Mouse (Mus musculus) liver, postnatal 0 days (tissue): ENCODE measurements around the gene P2ry12. TPM values are rescaled to one million over a fixed set of nuclear protein-coding genes. Genes with fewer than 3 reads are reported as not detected.
A peak's percentile ranks its signal among the peaks of the same experiment; 100 is the strongest.

Source experiments
- ATAC-seq: fragments of 200-750 bp; cut with Nextera tagmentation; 2 replicates; pipeline ENCODE4 v1.8.0; 2017; ENCODE audit warnings: mild to moderate bottlenecking, moderate library complexity
- DNase-seq: peaks from one replicate; pipeline ENCODE4 v3.0.0-alpha.2; 2016
- H3K27ac ChIP-seq: fragments of 300-500 bp; sonication (generic); 2 replicates; pipeline ENCODE4 v1.5.1; 2014; ENCODE audit warnings: antibody characterized with exemption, moderate library complexity, mild to moderate bottlenecking, low read depth
- H3K27me3 ChIP-seq: fragments of 300-500 bp; sonication (generic); 2 replicates; pipeline ENCODE4 v1.6.1; 2014; ENCODE audit warnings: low read length, control low read depth, mixed read lengths; ENCODE audit not compliant: insufficient read depth
- H3K36me3 ChIP-seq: fragments of 300-500 bp; sonication (generic); replicated peaks from 2 replicates; pipeline ENCODE4 v1.6.1; 2014; ENCODE audit warnings: mild to moderate bottlenecking, control low read depth, low read length, moderate library complexity, mixed read lengths; ENCODE audit not compliant: insufficient read depth
- H3K4me1 ChIP-seq: fragments of 300-500 bp; sonication (generic); 2 replicates; pipeline ENCODE4 v1.6.1; 2014; ENCODE audit warnings: antibody characterized with exemption, mild to moderate bottlenecking, control low read depth; ENCODE audit not compliant: insufficient read depth
- H3K4me2 ChIP-seq: fragments of 300-500 bp; sonication (generic); 2 replicates; pipeline ENCODE4 v1.6.1; 2014; ENCODE audit warnings: low read depth, mild to moderate bottlenecking, low read length, moderate library complexity, mixed read lengths
- H3K4me3 ChIP-seq: fragments of 300-500 bp; sonication (generic); 2 replicates; pipeline ENCODE4 v1.5.1; 2014; ENCODE audit warnings: low read depth, low read length
- H3K9ac ChIP-seq: fragments of 300-500 bp; sonication (generic); replicated peaks from 2 replicates; pipeline ENCODE4 v1.6.1; 2014; ENCODE audit warnings: mild to moderate bottlenecking, moderate library complexity
- H3K9me3 ChIP-seq: fragments of 300-500 bp; sonication (generic); 2 replicates; pipeline ENCODE4 v1.6.1; 2016; ENCODE audit warnings: mild to moderate bottlenecking, control low read depth, low read length, mixed read lengths
- CTCF ChIP-seq: sonication (generic); IDR thresholded peaks from 2 replicates; pipeline ENCODE4 v1.5.1; 2016; ENCODE audit warnings: antibody characterized with exemption, low read depth
- EP300 ChIP-seq: IDR thresholded peaks from 2 replicates; pipeline ENCODE4 v1.6.1; 2016; ENCODE audit warnings: antibody characterized with exemption, low read depth, mild to moderate bottlenecking
- WGBS: fragments of 180-500 bp; shearing (Covaris S2); extraction: QIAGEN DNeasy Blood & Tissue Kit; methylation state at CpG from one replicate; pipeline ENCODE4 v1.1.7; 2014; ENCODE audit not compliant: insufficient replicate concordance; 5-methylcytosine and 5-hydroxymethylcytosine counted together
- polyA plus RNA-seq: library from polyadenylated mRNA; unstranded; fragments of >200 nt; fragmentation: Nextera tagmentation; extraction: Ambion mirVana; gene quantifications from 2 replicates; pipeline ENCODE4 v1.2.1, GENCODE M21; 2015

P2ry12 gene
- polyA plus RNA-seq, 1 experiment from 2014 or later = 3.3 TPM

DNA sequence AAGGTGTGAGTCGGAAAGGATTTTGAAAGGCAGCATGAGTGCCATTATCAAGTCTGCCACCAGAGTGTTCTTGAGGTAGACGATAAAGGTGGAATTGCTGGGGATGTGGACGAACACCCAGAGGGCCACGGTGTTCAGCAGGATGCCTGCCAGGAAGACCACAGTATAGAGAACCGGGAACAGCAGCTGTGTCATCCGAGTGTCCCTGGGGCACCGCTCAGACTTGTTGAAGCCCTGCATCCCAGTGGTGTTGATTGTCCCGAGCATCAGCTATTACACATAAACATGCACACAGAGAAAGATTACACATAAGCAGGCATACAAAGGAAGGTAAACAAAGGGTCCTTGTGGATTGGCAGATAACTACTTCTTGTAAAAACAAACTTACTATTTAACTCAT is 52.6 kb downstream of the P2ry12 start:
- no peaks in the 10 kb centered on the region for H3K9me3 ChIP-seq
- 0 out of 2 replicates have a peak overlapping the region, but pooled peaks have one; percentile 4 for H3K27ac ChIP-seq
- 57% methylated on average over 8 of the region's 8 CpGs for WGBS
- H3K27me3 ChIP-seq = no peaks in the 10 kb centered on the region
- no peak overlapping the region for H3K9ac ChIP-seq
- peaks cover 9% of the 10 kb centered on the region for H3K4me1 ChIP-seq
- ATAC-seq (no peak), DNase-seq (no peak)
- TF ChIP-seq CTCF (no peak), EP300 (no peak)
- H3K4me3 ChIP-seq = peak overlapping the region; percentile 32; the same call in 1 of the 2 replicates
- H3K4me2 ChIP-seq = peak overlapping the region; percentile 49
- H3K36me3 ChIP-seq = no peaks in the 10 kb centered on the region

DNA sequence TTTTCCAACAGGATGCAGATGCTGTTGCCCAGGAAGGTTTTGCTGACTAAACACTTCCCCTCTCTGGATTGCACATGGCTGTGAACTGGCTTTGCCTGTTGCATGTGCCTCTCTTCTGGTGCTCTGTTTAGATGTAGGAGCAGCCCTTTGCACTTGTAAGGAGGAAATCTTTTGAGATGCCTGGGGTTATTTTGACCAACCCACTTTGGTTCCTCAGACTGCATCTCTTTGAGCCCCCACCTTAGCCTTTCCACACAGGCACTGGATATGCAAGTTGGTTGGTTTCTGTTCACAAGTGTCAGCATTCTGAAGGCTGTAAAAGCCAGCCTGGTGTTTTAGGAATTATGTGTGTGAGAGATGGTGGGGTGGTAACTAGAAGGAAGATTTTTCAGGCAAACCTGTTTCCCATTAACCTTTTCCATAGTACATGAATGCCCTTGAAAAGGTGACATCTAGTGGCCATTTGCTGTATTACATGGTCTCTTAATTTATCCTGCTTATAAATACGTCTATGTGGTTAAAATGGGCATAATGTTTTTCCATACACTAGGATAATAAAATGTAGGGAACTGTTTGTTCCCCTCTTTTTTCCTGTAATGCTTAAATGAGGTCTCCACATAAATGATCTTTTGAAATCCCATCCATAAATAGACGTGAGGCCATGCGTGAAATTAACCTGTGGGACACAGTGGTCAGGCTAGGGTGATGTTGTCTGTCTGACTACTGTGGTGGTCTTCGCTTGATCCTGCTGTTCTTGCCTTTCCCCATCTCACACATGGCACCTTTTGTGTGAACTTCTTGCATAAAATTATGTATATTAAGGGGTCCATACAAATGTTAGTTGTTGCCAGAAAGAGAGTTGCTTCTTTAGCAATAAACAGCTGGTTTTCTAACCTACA is 53.8 kb downstream of the P2ry12 start:
- peak overlapping the region; percentile 30; the same call in 1 of the 2 replicates for H3K4me2 ChIP-seq
- no peaks in the 10 kb centered on the region for H3K36me3 ChIP-seq
- H3K27ac ChIP-seq = no peak overlapping the region
- DNase-seq (no peak), ATAC-seq (peak; percentile 34; the same call in 1 of the 2 replicates)
- peaks cover 12% of the 10 kb centered on the region for H3K4me1 ChIP-seq
- 52% methylated on average over 4 of the region's 4 CpGs for WGBS
- H3K4me3 ChIP-seq = no peak overlapping the region
- no peaks in the 10 kb centered on the region for H3K9me3 ChIP-seq
- H3K9ac ChIP-seq = no peak overlapping the region
- H3K27me3 ChIP-seq = no peaks in the 10 kb centered on the region
- peak; percentile 86 for TF ChIP-seq CTCF
- no peak for TF ChIP-seq EP300

DNA sequence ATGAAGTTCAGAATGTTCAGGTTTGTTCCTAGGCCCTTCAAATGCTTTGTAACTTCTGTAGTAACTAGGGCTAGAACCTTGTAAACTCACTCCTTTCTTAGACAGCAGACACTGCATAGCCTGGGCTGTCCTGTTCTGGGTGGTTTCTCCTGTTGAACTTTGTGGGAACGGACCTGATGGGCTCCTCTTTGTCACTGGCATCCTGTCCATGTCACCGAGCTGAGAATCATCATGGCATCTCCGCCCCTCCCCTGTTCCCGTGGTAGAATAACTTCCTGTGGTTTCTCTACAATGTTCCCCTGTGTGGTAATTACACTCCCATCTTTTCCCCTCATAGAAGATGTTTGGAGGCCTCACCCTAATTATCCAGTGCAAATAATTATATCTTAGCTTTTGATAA is 56.7 kb downstream of the P2ry12 start:
- Histone ChIP-seq H3K36me3 (no peaks in the 10 kb centered on the region), H3K4me2 (no peak overlapping the region), H3K9ac (no peak overlapping the region), H3K4me1 (peaks cover 20% of the 10 kb centered on the region), H3K4me3 (no peak overlapping the region), H3K27ac (peak overlapping the region; percentile 39; the same call in 1 of the 2 replicates), H3K9me3 (no peaks in the 10 kb centered on the region), H3K27me3 (no peaks in the 10 kb centered on the region)
- ATAC-seq (no peak), DNase-seq (no peak)
- 29% methylated on average over 4 of the region's 4 CpGs for WGBS
- TF ChIP-seq CTCF (no peak), EP300 (no peak)

DNA sequence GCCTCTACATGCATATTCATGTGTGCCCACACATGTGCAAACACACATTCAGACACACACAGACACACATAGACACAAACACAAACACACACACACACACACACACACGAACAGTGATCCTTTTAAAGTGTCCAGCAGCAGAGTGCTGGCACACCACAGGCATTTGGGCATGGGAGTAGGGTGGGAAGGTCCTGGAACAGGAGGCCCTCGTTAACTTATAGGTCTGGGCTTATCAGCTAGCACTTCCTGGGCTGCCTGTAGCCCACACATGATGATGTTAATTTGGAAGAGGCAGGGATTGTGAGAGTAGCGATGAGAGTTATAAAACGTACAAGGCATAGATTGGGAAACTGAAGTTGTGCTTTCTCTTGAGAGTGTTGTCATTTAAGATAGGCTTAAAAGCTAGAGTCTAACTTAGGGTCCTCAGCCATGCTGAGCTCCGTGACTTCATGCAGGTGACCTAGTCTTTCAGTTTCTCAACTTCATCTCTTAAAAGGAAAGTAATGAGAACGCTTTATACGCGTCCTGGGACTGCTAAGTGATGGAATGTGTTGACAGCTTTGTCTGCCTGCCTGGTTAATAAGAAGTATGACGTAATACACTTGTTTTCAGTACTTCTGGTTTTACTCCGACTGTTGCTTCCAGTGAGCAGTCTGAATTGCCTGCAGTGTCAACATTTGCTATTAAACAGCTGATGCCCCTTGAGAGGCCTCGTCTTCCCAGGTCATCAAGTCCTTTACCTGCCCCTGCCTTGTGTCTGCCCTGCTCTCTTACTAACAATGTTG is 57.8 kb downstream of the P2ry12 start:
- WGBS = 53% methylated on average over 11 of the region's 11 CpGs
- DNase-seq = no peak
- H3K36me3 ChIP-seq = no peaks in the 10 kb centered on the region

DNA sequence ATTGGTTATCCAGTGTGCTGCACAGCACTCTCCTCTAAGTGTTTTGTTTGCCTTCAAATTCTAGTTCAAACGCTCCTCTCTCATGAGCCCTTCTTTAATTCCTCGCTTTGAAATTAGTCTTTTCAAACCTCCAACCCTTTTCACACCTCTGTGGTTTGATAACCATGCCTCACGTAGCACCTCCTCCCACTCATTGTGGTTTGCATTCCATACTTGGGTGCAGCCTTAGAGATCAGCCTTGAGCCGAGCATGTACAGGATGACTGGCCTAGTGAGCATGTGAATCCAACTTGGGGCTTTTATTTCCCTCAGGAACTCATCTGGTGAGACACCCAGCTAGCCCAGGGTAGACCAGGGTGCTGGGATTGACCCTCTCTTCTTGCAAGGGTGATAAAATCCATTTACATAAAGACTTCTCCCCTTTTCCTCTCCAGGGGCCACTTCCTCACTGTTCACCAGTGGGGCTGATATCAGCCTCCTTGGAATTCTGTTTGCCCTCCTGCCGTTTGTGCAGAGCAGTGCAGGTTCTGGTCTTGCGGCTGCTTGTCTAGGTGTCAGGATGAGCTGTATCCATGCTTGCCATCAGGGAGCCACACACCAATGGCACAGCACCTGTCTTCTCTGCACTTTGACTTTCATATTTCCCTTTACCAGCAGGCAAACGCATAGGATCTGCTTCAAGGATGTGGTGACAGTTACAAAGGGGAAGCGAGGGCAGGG is 58.7 kb downstream of the P2ry12 start:
- H3K4me3 ChIP-seq = no peak overlapping the region
- 63% methylated on average over 8 of the region's 8 CpGs for WGBS
- H3K36me3 ChIP-seq = no peaks in the 10 kb centered on the region
- no peak overlapping the region for H3K4me2 ChIP-seq
- H3K9ac ChIP-seq = no peak overlapping the region
- no peak for ATAC-seq
- H3K27ac ChIP-seq = no peak overlapping the region
- peaks cover 20% of the 10 kb centered on the region for H3K4me1 ChIP-seq
- no peaks in the 10 kb centered on the region for H3K27me3 ChIP-seq
- TF ChIP-seq CTCF = no peak
- no peak for TF ChIP-seq EP300
- DNase-seq = no peak
- H3K9me3 ChIP-seq = no peaks in the 10 kb centered on the region

More for the DNA sequence above, 57.8 kb downstream of the P2ry12 start:
- no peaks in the 10 kb centered on the region for H3K27me3 ChIP-seq
- 0 out of 2 replicates have a peak overlapping the region, but pooled peaks have one; percentile 11 for H3K4me2 ChIP-seq
- H3K27ac ChIP-seq = peak overlapping the region; percentile 39; the same call in 1 of the 2 replicates
- peak; percentile 35; the same call in 1 of the 2 replicates for ATAC-seq
- no peak for TF ChIP-seq CTCF
- TF ChIP-seq EP300 = no peak
- no peak overlapping the region for H3K9ac ChIP-seq
- H3K9me3 ChIP-seq = no peaks in the 10 kb centered on the region
- no peak overlapping the region for H3K4me3 ChIP-seq
- peaks cover 20% of the 10 kb centered on the region for H3K4me1 ChIP-seq
